Mouse (Mus musculus) megakaryocyte, adult 5-6 weeks (primary cell): ENCODE measurements around the gene Fundc1. TPM values are rescaled to one million over a fixed set of nuclear protein-coding genes. Genes with fewer than 3 reads are reported as not detected.
"Not testable (repeated sequence)": the region's sequence is repeated elsewhere in the genome, so short reads cannot be mapped to it uniquely, and the experiment has no call there.

Experiments used
- ATAC-seq: 2 replicates; pipeline ENCODE4 v1.8.0; 2016; ENCODE audit warnings: mild to moderate bottlenecking, inconsistent platforms; ENCODE audit not compliant: poor library complexity, severe bottlenecking
- total RNA-seq, 2 experiments: library from RNA; stranded (forward) in 1 of 2; stranded (reverse) in 1 of 2; fragments of 153-499, 151-499 nt in 1 of 2; fragments of 221-1000, 200-1000 nt in 1 of 2; gene quantifications; 2 replicates each; pipeline versions ENCODE4 v1.2.3 to v1.2.4; 2015 to 2017

Gene Fundc1
- 36.6 and 37.7 TPM in 2 replicates for total RNA-seq (2015)
- 40.7 and 56.7 TPM in 2 replicates for total RNA-seq (2017)

DNA sequence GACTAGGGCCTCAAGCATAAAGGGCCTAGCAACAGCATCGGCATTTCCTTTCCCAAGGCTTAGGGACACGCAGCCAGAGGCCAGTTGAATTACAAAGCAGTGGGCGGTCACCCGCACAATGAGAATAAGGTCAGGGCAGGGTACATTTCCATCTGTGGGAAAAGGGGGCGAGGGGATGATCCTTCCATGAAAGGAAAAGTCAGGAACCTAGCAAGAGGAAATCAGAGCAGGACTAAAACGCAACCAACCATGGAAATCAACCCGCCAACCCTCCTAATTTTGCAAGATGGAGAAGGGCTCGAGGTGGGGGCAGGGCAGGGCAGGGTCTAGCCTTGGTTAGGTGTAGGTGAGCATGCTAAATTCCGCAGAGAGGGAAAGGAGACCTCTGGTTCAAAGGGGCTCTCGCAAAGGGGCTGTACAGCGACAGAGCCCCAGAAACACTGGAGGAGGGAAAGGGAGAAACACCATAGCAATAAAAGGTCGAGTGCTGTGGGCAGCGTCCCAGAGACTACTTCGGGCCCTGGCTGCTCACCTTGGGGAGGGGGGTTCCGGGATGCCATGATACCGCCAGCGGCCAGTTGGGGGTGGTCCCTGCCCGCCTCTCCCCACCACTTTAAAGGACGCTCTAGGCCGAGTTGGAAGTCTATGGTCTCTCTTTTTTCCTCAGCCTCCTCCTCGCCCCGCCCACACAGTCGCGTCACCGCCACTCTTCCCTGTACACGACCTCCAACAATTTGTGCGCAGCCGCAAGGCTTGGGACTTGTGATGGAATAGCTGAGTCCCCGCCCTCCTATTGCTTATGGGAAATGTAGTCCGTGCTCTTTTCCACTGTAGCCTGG is at the start of gene Fundc1:
Gene Fundc1, minus strand, starts transcription at position 705 of the 839 bp plus-strand sequence.
- peak; percentile 99 for ATAC-seq

DNA sequence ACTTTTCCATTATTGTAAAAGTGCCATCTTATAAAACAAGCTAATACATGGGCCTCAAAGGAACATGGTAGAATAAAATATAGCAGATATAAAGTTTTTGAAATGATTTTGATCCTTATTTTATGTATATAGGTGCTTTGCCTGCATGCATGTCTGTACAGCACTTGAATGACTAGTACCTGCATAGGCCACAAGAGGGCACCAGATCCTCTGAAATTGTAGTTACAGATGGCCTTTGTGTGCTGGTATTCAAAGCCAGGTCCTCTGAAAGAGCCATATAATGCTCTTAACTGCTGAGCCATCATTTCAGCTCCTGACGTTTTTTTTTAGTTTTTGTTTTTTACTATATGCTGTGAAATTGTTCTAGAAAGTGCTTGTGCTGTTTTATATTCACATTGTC is 39.1 kb upstream of the Fundc1 start:
- no peak for ATAC-seq

DNA sequence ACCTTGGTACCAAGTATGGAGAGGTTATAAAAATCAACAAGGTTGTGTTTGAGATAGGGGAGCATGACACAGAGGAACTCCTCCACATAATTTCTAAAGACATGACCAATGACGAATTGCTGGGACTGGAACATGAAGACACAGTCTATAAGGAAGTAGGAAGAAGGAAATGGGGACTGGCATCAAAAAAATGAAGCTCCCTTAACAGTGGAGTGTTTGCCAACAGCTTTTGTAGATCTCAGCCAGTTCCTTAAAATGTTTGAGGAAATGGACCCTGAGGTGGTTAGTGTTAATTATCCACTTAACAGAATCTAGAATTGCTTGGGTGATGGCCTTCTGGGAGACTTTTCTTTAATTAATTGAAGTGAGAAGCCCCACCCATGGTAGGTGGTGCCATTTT is 36.6 kb upstream of the Fundc1 start:
- peak; percentile 98 for ATAC-seq

DNA sequence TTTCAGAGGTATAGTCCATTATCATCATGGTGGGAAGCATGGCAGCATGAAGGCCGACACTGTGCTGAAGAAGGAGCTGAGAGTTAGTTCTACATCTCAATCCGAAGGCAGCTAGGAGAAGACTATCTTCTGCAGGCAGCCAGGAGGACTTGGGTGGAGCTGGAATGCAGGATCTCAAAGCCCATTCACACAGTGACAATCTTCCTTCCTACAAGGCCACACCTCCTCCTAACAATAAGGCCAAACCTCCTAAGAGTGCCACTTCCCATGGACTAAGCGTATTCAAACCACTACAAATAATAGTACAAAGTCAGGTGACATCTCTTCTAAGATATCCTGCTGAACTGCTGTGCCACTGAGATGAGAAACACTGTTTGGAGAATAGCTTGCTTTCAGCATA is 35.5 kb upstream of the Fundc1 start:
- no peak for ATAC-seq

DNA sequence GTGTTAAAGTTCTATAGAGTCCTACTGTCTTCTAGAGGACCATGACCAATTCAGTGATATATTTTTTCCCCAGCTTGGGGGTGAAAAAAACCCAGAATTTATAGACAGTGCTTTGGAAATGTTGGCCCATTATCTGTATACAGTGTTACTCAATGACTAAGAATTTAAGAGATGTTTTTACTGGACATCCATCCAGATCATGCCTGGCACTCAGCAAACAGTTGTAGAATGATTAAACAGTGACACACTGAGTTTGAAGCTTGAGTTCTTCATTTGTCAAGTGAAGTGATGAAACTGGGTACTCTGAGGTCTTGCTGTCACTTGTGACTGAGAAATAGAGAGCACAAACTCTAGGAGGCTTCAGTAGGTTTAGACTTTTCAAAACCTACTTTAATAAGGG is 21.2 kb upstream of the Fundc1 start:
- ATAC-seq = no peak

DNA sequence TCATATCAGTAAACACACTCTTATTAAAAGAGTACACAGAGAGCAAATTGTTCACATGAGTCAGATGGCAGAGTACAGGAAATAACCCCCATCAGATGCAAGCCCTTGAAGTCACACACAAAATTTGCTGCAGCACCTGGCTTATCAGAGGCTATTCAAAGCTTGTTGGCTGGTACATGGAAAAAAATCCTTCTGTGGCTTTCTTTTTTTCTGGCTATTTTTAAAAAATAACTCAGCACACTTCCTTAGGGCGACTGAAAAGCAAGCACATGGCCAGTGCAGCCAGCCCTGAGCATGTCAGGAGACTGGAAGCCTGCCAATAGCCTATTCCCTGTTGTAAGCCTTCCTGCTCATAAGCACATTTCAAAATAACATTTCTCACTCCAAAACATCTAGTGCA is 18.6 kb upstream of the Fundc1 start:
- no peak for ATAC-seq

DNA sequence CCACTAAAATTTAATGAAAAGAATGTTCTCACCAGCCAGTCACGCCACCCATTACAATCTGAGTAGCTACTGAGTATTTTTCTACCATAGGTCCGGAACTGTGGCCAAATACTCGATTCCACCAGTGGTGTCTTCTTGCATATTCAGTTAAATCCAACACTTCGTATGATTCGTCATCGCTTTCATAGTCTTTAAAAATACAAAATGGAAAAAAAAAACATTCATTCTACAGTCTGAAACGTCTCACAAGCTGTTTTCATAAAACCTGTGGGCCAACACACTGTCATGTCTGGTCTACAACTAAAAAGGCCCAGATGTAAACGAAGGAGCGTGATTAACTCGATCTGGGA is 879 bp downstream of the Fundc1 start:
- no peak for ATAC-seq

DNA sequence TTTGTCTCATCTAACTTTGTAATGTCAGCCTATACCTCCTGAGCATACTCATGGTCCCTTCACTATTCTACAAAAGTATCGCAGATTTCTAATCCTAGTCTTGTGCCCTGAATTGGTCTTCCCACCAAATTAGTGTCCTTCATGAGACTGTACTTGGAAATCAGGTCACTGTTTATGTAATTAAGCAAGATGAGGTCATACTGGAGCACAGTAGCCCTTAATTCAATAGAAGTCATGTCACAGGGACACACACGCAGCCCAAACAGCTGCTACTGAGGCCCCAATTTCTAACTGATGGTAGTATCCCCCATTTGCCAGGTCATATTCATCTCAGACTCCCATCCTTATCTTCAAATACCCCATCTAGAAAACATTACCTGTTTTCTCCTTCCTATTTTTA is 3.5 kb downstream of the Fundc1 start:
- ATAC-seq = no peak

DNA sequence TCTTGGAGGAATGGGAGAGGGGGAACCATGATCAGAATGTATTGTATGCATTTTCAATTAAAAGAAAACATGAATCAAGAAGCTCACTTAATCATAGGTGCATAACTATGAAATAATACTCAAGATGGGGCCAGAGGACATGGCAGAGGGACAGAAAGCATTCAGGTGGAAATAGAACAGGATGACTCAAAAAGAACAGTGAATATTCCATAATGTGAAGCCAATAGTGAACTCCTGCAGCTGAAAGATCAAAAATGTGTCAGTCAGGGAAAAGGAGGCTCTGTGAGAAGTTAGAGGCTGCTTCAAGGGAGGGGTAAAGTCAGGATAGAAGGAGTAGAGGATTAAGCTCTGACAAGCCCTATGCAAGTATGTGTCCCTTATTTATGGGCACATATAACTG is 6.4 kb downstream of the Fundc1 start:
- ATAC-seq = no peak

DNA sequence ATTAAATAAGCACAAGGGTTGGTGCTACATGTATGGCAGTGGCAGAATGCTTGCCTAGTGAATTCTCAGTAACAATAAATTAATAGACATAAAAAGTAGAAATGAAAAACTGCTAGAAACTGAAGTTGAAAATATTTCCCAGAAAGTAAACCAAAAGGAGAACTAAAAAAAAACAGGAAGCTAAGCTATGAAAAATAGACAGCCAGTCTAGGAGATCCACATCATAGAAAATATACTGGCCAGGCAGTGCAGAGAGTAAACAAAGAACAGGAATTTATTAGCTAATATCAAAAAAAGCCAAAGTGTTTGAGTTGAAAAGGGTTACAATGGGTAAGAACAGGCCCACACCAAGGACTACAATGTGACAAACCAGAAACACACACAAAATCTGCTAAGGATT is 7.4 kb downstream of the Fundc1 start:
- ATAC-seq = peak; percentile 47

DNA sequence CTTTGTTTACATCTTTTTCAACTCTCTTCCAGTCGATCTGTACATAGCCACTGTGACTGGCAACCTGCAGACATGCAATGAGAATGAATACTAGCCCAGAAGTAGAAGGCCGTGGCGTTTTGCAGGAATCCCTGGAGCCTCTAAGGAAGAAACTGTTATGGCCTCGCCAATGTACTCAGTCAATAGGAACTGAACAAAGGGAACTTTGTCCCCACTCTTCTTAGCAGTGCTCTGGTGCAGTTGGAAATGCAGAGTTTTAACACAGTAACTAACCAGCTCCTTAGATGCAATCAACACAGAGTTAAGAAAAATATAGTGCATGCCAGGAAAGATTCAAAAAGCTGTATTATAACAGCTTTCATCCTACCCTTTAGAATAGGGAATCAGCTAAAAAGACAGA is 13.4 kb downstream of the Fundc1 start:
- ATAC-seq = no peak

DNA sequence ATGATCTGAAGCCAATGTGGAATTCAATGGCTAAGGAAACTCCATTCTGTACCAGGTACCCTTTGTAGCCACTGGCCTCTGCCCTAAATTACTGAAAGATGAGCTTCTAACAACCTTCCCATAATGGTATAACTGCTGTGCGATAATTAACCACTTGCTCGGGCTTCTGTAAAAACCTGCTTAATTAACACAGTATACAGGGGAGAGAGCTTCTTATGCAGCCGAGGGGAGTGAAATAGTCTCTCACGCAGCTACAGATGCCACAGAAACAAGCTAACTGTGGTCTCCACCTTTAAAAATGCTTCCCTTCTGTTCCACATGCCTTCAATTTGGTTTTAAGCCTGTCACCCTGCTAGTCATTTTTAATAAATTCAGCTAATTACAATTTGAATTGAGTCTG is 17.6 kb downstream of the Fundc1 start:
- ATAC-seq = no peak

DNA sequence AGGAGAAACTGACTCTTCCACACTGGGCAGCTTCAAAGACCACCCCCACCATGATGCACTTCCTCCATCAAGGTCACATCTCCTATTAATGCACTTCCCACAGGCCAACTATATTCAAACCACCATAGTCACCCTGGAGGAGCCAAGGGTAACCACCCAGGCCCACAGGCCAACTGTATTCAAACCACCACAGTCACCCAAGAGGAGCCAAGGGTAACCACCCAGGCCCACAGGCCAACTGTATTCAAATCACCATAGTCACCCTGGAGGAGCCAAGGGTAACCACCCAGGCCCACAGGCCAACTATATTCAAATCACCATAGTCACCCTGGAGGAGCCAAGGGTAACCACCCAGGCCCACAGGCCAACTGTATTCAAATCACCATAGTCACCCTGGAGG is 20.5 kb downstream of the Fundc1 start:
- not testable (repeated sequence) for ATAC-seq

DNA sequence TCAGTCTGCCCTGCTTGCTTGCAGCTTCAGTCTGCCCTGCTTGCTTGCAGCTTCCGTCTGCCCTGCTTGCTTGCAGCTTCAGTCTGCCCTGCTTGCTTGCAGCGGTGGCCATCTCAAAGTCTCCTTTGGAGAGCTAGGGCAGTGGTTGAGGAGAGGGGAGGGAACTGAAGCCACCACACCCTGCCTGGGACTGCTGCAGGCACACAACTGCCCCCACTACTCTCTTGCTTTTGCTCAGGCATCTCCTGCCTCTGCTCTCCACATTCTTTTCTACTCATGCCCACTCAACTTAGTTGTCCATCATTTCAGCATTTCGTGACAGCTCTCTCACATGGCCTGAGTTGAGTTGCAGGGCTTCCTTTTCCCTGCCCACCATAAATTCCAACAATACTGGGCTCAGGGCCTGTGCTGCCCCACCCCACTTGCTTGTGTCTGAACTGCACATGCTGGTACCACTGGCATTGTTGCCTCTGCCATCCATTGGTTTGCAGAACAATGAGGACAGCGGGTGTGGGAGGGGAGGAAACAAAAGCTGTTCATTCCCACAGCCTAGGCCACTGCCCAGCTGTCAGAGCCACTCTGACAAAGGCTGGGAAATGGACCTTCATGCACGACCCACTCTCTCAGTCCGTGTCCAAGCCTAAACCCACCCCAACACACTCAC is 24.9 kb downstream of the Fundc1 start:
- no peak for ATAC-seq

DNA sequence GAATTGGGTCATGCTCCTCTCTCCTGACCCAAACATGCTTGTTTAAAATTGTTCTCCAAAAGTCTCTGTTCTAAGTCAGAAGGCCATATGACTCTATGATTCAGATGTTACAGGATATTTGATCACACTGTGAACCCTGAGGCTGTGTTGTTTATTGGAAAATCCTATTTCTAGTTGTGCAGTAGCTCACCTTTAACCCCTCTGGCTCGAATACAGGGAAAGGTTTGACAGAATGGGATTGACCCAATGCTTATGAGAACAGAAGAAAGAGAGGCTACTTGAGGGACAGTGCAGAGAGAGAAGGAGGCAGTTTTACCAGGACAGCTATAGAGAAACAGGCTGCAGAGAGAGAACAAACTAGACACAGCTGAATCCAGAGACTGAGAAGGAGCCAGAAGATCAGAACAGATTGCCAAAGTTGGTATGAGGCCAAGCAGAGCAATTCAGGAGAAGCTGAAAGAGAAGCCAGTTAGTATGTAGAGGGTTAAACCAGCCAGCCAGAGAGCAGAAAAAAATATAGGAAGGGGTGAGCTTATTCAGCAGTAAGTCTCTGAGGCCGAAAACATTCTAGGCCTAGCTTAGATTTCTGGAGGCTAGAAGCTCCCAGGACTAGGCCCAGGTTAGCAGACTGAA is 27.1 kb downstream of the Fundc1 start:
- ATAC-seq = no peak

DNA sequence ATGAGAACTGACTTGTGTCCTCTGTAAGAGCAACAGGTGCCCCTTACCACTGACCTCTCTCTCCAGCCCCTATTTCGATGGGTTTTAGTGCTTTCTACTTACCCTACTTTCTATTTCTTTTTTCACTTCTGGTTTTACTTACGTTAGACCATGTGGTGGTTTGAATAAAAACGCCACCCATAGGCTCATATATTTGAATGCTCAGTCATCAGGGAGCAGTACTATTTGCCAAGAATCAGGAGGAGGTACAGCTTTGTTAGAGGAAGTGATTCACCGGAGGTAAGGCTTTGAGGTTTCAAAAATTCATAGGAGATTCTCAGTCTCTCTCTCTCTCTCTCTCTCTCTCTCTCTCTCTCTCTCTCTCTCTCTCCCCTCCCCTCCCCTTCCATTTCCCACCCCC is 34.4 kb downstream of the Fundc1 start:
- peak; percentile 63 for ATAC-seq

DNA sequence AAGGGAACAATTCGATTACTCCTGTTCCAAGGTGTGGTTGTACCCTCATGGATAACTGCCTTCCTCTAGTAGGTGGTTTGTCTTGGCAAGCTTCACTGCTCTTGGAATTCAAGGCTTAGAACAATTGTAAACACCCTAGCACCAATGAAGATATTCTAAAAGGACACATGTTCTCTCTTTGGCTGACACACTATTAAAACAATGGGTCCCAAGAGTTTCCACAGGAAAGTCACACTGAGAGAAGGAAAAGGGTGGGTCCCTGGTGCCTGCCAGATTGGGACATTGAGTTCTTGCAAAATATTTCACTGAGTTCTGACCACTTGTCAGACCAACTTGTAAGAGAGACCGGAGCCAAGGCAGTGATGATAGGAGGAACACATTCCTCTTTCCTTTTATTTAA is 45.1 kb downstream of the Fundc1 start:
- ATAC-seq = no peak

DNA sequence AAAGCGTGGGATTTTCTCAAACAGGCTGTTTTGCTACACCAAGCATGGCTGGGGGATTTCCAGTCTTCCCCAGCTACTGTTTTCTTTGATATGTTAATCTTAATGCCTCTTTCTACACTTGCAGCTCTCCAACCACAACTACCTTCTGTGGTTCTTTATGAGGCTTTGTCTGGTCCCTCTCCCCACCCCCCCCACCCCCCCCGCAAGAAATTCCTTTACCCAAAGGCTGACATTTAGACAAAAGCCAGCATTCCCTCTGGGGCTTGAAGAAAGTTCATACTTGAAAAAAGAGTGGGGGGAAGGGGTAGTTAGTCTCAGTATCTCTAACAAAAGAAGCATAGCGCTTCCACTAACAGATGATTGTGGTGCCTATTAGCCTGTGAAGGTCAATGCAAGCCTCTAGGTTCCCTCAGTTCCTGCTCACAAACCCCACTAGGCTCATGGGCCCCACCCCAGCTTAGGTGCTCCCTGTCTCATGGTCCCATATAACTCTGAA is 50.9 kb downstream of the Fundc1 start:
- ATAC-seq = no peak

DNA sequence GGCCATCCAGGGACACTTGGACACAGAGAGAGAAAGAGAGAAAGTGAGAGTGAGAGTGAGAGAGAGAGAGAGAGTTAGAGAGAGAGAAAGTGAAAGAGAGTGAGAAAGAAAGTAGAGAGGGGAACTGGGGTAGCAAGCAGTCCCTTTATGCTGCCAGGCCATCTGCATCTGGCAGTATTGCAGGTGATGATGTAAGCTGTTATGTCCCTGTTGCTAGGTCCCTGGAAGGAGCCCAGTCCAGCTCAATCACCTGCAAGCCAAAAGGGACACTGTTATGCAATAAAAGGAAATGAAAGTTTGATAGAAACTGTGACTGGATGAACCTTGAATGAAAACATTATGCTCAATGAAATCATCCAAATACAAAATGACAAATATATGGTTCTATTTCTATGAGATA is 52.0 kb downstream of the Fundc1 start:
- no peak for ATAC-seq

DNA sequence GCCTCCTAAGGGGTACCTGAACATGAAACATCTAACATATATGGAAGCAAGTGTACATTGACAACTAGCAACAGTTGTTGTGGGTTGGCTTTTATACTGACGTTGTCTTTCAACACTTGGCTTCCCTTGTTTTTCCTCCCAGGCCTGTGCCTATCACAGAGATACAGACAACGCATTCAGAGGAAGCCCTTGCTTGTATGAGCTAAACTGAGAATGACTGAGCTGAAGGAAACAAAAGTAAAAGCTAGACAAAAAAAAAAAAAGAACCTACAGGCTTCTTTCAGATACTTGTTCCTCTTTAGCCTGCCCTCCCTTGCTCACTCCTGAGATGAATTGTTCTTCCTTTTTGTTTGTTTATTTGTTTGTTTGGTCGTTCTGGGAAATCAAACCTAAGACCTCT is 58.1 kb downstream of the Fundc1 start:
- ATAC-seq = no peak

DNA sequence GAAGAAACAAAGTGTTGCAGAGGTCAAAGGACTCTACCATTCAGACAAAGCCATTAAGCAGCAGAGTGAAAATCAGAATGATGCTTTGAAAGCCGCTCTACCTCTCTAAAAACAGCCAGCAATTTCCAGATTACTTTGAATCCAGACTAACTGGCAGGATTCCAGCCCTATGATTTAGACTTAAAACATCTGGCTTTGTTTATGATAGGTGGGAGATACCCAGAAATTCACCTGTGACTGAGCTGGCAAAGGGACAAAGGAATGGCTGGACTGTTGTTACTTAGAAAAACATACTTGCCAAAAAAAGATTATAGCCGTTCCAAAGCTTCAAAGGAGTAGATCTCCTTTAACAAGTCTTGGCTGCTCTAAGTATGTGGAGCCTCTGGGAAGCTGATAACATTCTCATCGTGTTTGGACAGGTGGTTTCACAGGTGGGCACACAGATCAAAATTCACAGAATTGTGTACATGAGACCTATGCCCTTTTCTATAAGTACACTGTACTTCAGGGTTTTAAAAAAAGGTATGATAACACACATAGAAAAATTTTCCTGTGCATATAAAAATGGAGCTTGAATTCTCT is 60.0 kb downstream of the Fundc1 start:
- ATAC-seq = no peak
